Mouse (Mus musculus) G1E (cell line): ENCODE measurements around the gene Pbld1.

Experiments used
- CTCF ChIP-seq: IDR thresholded peaks from 2 replicates; pipeline ENCODE4 v1.5.1; 2012; ENCODE audit warnings: low read depth, low read length, inconsistent platforms, mixed read lengths
- GATA2 ChIP-seq: IDR thresholded peaks from 2 replicates; pipeline ENCODE4 v1.6.1; 2012; ENCODE audit warnings: low read depth, low read length, inconsistent platforms, borderline replicate concordance
- TAL1 ChIP-seq: conservative IDR thresholded peaks from 2 replicates; pipeline ENCODE4 v1.6.1; 2012; ENCODE audit warnings: low read depth, low read length, inconsistent platforms, mixed read lengths

GRCm38 (mm10) chr10:63124016-63124415 lies 64.1 kb downstream of the Pbld1 start:
- TF ChIP-seq CTCF (no peak), TAL1 (no peak), GATA2 (no peak)
